Mouse (Mus musculus) neutrophil, adult 5-6 weeks (primary cell): ENCODE results near the gene Arpc1b. TPM values are rescaled to one million over a fixed set of nuclear protein-coding genes. Genes with fewer than 3 reads are reported as not detected.
"Not testable (repeated sequence)": the region's sequence is repeated elsewhere in the genome, so short reads cannot be mapped to it uniquely, and the experiment has no call there.

Experiments
- ATAC-seq: fragments of 151-379, 151-347 bp; 2 replicates; pipeline ENCODE4 v1.8.0; 2017; ENCODE audit warnings: mild to moderate bottlenecking, moderate TSS enrichment; ENCODE audit not compliant: insufficient number of reproducible peaks, poor library complexity, low FRiP score, severe bottlenecking; ENCODE audit errors: extremely low read depth
- total RNA-seq: library from RNA; stranded (forward); fragments of 200-1000 nt; gene quantifications from 2 replicates; pipeline ENCODE4 v1.2.3, GENCODE M21; 2017

Arpc1b gene
- total RNA-seq = 524 and 552 TPM in 2 replicates

DNA sequence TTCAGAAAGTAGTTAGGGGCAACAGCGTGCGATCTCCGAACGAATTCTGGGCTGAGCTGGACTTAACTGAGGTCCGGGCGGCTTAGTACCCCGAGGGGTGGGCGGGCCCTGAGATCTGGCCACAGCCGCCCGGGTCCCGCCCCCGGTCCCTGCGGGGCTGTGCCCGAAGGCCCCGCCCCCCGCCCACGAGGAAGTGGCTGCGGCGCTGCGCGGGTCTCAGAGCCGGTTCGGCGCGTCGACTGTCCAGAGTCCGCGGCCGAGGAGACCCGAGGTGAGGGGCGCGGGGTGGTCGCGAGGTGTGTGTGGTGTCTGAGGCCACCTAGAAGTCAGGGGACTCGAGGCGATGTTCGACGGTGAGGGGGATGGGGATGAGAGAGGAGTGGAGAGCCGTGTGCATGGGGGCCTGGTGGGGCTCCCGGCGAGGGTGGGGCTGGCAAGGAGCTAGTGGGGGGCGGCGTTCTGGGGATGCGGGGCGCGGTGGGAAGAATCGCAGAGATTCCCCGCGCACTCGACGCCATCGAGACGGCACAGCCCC, at the start of gene Arpc1b:
Arpc1b (plus strand) TSS at position 145 of the 535 bp plus-strand sequence.
- peak; percentile 35 for ATAC-seq

DNA sequence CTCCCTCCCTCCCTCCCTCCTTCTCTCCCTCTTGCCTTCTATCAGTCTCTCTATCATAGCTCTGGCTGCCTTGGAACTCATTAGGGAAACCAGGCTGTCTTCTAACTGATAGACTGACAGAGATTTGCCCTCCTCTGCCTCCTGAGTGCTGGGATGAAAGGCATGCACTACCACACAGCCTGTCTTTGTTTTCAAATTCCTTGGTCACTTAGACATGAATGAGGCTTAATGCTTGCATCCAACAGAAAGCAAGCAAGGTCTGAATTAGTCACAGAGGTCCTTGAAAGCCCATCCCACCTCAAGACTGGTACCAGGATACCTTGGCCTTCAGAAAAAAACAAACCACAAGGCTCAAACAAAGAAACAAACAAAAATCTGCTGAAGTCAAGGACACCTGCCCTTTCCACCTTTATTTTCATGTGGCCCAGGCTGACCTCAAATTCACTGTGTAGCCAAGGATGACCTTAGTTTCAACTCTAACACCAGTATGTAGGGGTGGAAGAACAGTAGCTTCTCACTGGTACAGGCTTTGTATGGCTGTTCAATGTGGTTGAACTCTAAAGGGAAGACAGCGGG, 49.2 kb upstream of the Arpc1b start:
- no peak for ATAC-seq

DNA sequence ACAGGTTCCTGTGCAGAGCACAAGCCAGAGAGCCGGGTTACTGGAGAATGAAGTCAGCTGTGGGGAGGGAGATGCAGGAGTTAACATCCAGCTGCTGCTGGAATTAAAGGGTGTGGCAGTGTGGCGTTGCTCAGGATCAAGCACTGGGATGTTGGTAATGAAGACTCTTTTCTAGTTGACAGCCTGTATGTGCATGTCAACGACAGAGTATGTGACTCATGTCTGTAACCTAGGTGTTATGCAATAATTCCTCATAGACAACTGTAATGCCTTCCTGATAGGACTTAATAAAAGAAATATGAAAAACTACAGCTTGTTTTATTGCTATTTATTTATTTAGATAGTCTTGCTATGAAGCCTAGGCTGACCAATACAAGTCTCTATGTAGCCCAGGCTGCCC, 45.2 kb upstream of the Arpc1b start:
- ATAC-seq = no peak

DNA sequence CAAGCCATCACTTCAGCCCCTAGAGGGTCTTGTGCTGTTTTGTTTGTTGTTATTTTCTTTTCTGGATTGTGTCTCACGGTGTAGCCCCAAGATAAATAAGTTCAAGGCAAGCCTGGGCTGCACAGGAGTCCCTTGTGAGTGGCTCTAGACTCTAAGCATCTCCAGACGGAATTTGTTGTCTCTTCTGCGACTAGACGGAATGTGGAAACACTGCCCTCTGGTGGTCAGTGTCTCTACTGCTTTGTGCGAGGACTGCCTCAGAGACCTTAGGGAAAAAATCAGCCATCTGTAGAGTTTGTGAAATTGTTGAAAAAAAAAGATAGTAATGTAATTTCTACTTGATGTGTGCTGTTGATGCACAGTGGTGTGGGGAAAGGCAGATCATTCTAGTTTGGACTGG, 44.3 kb upstream of the Arpc1b start:
- peak; percentile 72 for ATAC-seq

DNA sequence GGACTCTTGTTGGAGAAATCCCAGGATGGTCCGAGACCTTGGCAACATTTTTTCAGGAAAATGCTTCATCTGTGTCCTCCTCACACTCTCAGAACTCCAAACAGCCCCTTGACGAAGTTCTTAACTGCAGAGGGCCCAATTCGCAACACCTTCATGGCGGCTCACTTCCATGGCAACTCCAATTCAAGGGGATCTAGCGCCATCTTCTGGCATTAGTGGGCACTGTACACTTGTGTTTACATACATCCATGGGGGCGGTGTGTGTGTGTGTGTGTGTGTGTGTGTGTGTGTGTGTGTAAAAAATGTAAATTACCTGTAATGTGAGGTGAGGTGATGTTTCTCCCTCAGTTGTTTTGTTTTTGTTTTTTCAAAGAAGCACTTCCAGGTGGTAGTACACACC, 42.7 kb upstream of the Arpc1b start:
- ATAC-seq = no peak

DNA sequence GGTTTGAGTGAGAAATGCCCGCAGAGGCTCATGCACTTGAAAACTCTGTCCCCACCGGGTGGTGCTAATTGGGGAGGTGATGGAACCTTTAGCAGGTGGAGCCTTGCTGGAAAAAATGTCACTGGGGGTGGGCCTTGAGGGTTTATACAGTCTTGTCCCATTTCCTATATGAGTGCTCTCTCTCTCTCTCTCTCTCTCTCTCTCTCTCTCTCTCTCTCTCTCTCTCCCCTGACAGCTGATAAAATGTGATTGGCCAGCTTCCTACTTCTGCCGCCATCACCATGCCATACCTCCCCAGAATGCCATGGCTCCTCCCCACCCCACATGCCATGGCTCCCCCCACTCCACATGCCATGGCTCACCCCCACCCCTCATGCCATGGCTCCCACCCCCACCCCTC, 38.9 kb upstream of the Arpc1b start:
- no peak for ATAC-seq

DNA sequence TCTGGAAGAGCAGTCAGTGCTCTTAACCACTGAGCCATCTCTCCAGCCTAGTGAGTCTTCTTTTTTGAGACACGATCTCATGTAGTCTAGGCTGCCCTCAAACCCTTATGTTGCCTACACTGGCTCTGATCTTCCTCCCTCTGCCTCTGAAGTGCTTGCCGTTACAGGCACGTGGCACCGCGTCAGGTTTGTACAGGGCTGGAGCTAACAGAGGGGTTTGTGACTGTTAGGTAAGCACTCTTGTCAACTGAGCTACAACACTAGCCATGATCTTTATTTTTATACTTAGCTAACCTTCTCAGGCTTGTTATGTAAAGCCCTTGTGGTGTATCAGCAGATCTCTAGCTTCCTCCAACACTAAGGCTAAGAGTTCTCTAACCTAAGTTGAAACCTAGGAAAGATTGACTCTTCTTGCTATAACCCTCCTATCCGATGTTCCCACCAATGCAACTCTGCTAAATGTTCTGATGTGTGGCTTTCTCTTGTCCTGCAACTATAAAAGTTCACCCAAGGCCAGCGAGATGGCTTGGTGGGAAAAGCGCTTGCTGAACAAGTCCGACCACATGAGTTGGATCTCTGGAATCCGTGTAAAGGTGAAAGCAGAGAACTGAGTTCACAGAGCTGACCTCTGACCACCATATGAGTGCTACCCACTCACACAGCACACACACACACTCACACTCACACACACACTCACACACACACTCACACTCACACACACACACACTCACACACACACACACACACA, 32.0 kb upstream of the Arpc1b start:
- no peak for ATAC-seq

DNA sequence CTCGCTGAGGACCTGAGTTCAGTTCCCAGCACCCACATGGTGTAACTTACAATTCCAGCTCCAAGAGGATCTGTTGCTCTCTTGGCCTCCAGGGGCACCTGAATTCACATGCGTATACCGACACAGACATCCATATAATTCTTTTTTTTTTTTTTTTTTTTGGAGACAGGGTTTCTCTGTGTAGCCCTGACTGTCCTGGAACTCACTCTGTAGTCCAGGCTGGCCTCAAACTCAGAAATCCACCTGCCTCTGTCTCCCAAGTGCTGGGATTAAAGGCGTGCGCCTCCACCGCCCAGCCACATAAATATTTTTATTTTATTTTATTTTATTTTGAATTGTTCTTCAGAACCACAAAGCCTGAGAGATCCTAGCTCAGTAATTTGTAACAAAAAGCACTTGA, 30.8 kb upstream of the Arpc1b start:
- ATAC-seq = not testable (repeated sequence)

DNA sequence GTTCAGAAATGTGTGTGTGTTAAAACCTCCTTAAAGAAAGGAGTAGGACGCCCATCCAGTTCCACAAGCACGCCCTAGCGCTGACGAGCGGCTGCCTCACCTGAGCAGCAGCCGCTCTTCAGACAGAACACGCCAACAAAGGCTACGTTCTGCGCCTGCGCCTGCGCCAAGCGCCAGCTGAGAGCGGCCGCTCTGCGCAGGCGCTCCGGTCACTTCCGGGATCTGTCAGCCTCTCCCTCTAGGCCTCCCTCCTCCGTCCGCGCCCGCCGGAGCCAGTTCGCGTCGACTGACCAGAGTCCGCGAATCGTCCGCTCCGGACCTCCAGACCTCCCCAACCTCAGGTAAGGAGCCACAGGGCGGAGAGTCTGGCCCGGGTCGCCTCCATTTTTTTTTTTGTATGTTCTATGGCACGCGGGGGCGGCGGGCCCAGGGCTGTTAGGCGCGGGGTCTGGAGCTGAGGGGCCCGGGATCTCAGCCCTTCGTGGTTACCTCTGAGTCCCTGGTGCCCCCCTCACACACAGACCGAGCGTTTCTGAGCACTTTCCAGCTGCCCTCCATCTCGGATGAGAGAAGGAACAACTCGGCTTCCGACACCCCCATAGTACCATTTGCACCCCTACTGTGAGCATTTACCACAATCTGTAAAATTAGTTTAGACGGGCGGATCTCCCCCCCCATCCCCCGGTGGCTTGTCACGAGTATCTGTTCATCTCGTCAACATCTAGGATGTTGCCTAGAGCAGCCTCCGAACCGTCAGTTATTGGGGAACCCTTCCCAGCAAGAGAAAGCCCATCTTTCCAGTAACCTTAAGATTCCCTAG, 30.2 kb upstream of the Arpc1b start, which contains the start of the genes Arpc1a and Kpna7:
Arpc1a (plus strand) TSS at position 199 of the 820 bp plus-strand sequence.
Kpna7 (minus strand) TSS at position 399 of the 820 bp plus-strand sequence.
- ATAC-seq = peak; percentile 92

DNA sequence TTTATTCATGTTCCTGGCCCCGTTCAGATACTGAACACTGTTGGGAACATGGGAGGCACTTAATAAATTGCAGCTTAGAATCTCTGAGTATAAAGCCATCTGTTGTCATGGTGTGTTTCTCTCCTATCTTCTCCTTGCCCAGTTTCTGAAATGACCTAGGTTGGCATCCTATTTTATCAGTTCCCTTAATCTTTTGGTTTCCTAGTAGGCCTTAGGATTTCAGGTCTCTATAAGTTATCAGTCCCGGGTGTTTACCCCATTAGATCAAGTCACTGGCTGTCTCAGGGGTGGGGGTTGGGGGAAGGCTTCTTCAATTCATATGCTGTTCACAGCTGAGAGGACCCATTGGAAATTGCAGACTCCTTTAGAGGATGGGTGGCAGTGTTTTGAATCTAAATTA, 29.2 kb upstream of the Arpc1b start:
- no peak for ATAC-seq

DNA sequence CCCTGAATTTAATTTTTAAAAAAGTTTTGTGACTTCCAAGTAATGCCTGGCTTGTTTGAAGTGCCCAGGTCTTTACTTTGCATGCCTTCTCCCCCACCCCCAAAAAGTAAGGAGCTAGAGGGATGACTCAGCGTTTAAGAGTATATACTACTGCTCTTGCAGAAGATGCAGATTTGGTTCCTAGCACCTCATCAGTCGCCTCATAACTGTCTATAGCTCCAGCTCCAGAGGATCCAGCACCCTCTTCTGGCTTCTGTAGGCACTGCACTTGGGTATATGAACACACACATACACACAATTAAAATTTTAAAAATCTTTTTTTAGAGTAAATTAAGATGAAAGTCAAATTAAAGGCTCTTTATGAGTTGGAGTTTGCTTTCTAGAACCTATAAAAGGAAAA, 25.8 kb upstream of the Arpc1b start:
- ATAC-seq = no peak

DNA sequence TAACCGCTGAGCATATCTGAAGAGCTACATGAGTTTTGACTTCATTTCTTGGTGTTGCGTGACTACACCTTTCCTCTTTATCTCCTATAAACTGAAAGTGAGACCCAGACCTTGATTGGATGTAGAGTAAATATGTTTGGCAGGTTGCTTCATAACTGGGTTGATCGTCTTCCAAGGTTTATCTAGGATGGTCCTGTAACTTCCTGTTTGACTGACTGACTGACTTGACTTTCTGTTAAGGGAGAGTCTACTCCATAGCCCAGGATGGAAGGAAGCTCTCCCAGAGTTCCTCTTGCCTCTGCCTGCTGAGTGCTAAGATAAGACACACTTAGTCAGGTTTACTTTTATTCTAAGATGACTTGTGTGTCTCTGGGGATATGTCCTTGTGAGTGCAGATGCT, 24.1 kb upstream of the Arpc1b start:
- ATAC-seq = no peak

DNA sequence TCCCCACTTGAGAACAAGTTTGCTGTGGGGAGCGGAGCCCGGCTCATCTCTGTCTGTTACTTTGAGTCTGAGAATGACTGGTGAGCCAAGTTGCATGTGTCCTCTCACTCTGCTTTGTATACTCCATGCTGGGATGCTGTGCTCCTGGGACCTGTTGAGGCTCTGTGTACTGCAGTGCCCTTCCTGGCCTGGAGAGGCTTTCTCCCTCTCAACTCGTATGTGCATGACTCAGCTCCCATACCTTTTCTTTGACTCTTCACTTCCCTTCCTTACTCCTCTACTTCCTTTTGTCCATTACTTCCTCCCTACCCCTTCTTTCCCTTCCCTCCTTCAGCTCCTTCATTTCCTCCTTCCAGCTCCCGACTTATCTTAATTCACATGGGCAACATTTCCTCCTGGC, 17.8 kb upstream of the Arpc1b start:
- no peak for ATAC-seq

DNA sequence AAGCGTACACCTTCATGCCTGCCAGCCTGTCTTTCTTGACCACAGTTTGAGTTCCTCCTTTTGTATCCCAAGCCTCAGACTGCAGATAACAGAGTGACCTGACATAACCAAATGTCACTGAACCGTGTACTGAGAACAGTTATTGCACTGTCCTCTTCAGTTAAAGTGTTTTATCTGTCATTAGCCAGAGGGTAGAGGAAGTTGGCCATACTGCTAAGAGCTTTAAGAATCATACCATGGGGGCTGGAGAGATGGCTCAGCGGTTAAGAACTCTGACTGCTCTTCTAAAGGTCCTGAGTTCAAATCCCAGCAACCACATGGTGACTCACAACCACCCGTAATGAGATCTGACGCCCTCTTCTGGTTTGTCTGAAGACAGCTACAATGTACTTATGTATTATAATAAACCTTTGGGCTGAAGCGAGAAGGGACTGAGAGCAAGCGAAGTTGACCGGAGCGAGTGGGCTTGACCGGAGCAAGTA, 15.6 kb upstream of the Arpc1b start:
- peak; percentile 32; the same call in 1 of the 2 replicates for ATAC-seq

DNA sequence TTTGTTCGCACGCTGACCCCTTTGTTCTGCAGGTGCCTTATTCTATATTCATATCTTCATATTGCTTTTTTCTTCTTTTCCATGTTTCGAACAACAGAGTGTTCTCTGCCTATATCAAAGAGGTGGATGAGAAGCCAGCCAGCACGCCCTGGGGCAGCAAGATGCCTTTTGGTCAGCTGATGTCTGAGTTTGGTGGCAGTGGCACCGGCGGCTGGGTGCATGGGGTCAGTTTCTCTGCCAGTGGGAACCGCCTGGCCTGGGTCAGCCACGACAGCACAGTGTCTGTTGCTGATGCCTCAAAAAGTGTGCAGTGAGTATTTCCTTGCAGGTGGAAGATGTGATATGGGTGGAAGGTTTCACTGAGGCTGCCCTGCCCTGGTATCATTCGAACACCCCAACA, 13.1 kb upstream of the Arpc1b start:
- ATAC-seq = no peak

DNA sequence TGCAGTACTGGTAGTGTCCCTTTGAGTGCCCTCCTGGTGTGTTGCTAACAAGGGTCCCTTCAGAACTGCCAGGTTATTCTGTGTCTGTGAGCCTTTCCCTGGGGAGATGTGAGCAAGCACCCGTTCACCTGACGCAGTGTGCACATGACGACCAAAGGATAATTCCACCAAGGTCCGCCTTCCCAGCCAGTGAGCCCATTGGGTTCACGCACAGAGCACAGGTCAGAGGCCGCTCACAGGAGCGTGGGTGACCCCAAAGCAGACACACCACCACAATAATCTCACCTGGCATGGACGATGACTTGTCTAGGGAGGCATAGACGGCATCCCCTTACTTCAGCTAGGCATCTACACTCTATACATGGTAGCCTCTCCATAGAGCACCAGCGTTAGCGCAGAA, 12.6 kb upstream of the Arpc1b start:
- ATAC-seq = not testable (repeated sequence)

DNA sequence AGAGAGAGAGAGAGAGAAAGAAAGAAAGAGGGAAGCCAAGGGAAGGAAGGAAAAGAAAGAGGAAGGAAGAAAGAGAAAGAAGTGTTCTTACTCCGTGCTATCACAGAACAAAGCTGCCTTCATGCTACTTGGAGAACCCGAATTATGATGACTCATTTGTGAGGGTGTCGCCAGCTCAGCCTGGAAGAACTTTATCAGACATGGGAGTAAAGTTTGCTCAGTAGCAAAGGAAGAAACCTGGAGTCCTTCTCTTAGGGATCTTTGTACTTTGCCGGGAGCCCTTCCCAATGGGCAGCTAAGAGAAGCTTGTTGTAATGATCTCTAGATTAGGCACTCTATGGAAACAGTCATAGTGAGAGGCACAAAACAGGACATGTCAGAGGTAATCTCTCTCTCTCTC, 11.3 kb upstream of the Arpc1b start:
- no peak for ATAC-seq

DNA sequence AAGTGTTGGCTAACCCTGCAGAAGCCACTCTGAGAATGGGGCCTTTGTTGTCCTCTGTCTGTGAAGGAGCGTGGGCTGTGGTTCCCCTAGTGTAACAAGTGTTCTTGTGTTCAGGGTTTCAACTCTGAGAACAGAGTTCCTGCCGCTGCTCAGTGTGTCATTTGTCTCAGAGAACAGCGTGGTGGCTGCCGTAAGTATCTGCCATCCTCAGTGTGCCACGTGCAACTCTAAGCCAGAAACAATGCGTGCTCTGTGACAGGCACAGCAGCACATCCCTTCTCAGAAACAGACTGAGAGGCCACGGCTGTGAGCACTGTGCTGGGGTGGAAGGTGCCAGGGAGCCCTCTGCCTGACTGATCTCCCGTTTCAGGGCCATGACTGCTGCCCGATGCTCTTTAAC, 9.7 kb upstream of the Arpc1b start:
- ATAC-seq = no peak

DNA sequence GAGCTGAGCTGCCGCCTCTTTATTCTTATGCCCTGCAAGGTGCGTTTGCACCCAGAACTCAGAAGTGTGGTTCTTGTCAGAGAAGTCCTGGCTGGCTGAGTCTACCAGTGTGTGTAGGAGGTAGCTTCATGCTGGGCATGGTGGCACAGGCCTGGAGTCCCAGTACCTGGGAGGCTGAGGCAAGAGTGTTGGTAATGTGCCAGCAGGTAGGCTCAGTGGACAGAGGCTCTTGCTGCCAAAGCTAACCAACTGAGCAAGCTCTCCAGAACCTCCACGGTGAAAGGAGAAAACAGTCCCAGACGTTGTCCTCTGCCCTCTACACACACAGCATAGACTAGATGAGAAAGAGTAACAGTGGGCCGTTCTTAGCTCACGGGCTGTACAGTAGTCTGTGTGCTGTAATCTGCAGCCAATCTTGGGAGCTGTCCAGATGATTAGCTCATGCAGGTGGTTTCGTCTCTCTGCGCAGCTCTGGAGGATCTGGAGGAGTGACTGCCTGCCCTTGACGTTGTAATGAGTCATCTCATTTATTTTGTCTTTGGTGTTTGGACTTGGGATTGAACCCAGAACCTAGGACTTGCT, 8.2 kb upstream of the Arpc1b start:
- ATAC-seq = no peak
